Mouse (Mus musculus): Measurements from ENCODE around the gene Myh1.

DNA sequence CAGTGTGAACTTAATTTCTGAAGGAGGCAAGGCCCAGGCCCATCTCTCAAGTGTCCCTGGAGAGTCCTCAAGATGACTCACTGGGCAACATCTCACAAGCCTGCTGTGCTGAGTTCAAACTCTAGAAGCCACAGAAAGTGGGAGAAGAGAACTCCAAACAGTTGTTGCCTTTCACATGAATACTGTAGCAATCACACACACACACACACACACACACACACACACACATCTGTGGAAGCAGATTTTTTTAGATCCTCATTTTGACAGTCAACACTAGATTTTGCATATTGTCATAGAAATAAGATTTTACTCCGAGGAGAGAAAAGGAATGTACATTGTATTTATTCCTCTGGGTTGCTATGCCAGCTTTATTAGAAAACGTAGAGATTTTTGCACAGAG is 9.0 kb upstream of the Myh1 start:
- no peak for TF ChIP-seq POLR2A (IDR thresholded peaks at IDR 0.05; ENCODE audit: low read depth, low read length)
- no peak for TF ChIP-seq CTCF (IDR thresholded peaks at IDR 0.05; ENCODE audit: extremely low read depth, insufficient read depth, insufficient read length, insufficient replicate concordance)

All from spleen, adult 2 months (tissue).